Mouse (Mus musculus) erythroblast, embryonic 14.5 days (primary cell): ENCODE data around the gene Il1b.

ENCODE experiments used
- GATA1 ChIP-seq: IDR thresholded peaks from 2 replicates; pipeline ENCODE4 v1.6.1; 2012; ENCODE audit warnings: low read length, inconsistent platforms, mixed read lengths
- TAL1 ChIP-seq: IDR thresholded peaks from 3 replicates; pipeline ENCODE4 v1.6.1; 2012; ENCODE audit warnings: low read length, inconsistent platforms, mixed read lengths

DNA sequence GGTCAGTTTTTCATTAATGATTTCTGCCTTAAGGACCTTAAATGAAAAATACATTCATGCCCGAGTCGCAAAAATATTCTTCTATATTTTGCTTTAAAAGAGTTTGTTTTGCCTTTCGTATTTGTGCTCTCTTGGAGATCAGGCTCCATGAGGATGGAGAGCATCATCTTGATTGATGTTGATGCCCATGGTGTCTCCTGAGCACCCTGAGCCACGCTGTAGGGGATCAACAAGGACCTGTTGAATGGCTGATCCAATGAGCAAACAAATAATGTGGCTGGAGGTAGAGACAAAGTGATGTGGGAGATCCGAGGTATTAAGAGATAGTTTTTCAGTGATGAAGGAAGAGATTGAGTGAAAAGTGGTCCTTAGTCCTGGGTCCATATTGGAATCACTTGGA is 19.2 kb upstream of the Il1b start:
- TF ChIP-seq GATA1 = no peak
- no peak for TF ChIP-seq TAL1
